ENCODE assay signal across 13 mouse cellular contexts in genomic region chr4:107457602-107458001, GRCm38 (mm10). TPM values are rescaled to one million over a fixed set of nuclear protein-coding genes. Genes with fewer than 3 reads are reported as not detected.
DNase-seq lines count a peak whose midpoint lies in the region; ATAC-seq and TF ChIP-seq lines count a peak whose summit lies in the region.
"Had no signal": no experiment of that assay in that cellular context is flagged by ENCODE, and none has a peak within 500 bp of the region (broad histone marks: within the 10 kb centered on the region; RNA-seq: fewer than 3 reads in every experiment).

No protein-coding gene starts in this region.

- WGBS in midbrain, embryonic 10.5 days, result 65% methylated on average over 12 of the region's 12 CpGs
- WGBS in midbrain, embryonic 11.5 days, result 70% methylated on average over 12 of the region's 12 CpGs
- 35% methylated on average over 12 of the region's 12 CpGs for WGBS in embryonic facial prominence, embryonic 10.5 days
- WGBS in limb, embryonic 14.5 days, result 10% methylated on average over 12 of the region's 12 CpGs
- WGBS in forebrain, postnatal 0 days, result 66% methylated on average over 12 of the region's 12 CpGs

- peak; percentile 39 for DNase-seq in midbrain, embryonic 10.5 days (ENCODE audit: low spot score)
- DNase-seq in midbrain, embryonic 11.5 days (ENCODE audit: low spot score, missing footprints), result no peak
- DNase-seq in embryonic facial prominence, embryonic 10.5 days (ENCODE audit: low spot score), result peak; percentile 84
- DNase-seq in limb, embryonic 14.5 days (ENCODE audit: low spot score), result peak; percentile 53
- DNase-seq in yolk sac, embryonic 10.5 days (ENCODE audit: low spot score), result peak; percentile 33
- DNase-seq in forebrain, postnatal 0 days, result no peak
- no peak for DNase-seq in heart, postnatal 14 days
- DNase-seq: cerebellum, adult 18-20 months; gastrocnemius, postnatal 25 days; lung, adult 2 months had no signal

- ATAC-seq in midbrain, embryonic 11.5 days (ENCODE audit: low FRiP score), result no peak
- peak; percentile 58 for ATAC-seq in limb, embryonic 14.5 days (ENCODE audit: low FRiP score, low read depth)
- ATAC-seq in forebrain, postnatal 0 days, result no peak
- ATAC-seq: Patski had no signal

- H3K27ac ChIP-seq in midbrain, embryonic 10.5 days (replicated peaks), result peak overlapping the region; percentile 29; the same call in 1 of the 2 replicates
- H3K27ac ChIP-seq in midbrain, embryonic 11.5 days (ENCODE audit: low read depth, low read length), result no peak overlapping the region
- peak overlapping the region; percentile 77 for H3K27ac ChIP-seq in embryonic facial prominence, embryonic 10.5 days (replicated peaks)
- no peak overlapping the region for H3K27ac ChIP-seq in limb, embryonic 14.5 days (replicated peaks; ENCODE audit: low read depth, low read length)
- H3K27ac ChIP-seq in forebrain, postnatal 0 days (ENCODE audit: low read depth, low read length), result no peak overlapping the region
- H3K27ac ChIP-seq: stomach, embryonic 15.5 days had no signal

- peaks cover 4% of the 10 kb centered on the region; the same call in 1 of the 2 replicates for H3K27me3 ChIP-seq in midbrain, embryonic 10.5 days (ENCODE audit: low read depth, poor library complexity, severe bottlenecking)
- H3K27me3 ChIP-seq in midbrain, embryonic 11.5 days (ENCODE audit: control insufficient read depth, insufficient read depth, low read length), result no peaks in the 10 kb centered on the region
- H3K27me3 ChIP-seq in embryonic facial prominence, embryonic 10.5 days (replicated peaks; ENCODE audit: low read depth, poor library complexity, severe bottlenecking), result peaks cover 35% of the 10 kb centered on the region
- no peaks in the 10 kb centered on the region for H3K27me3 ChIP-seq in limb, embryonic 14.5 days (ENCODE audit: control insufficient read depth, insufficient read depth, low read length)
- no peaks in the 10 kb centered on the region for H3K27me3 ChIP-seq in forebrain, postnatal 0 days (ENCODE audit: insufficient read depth, low read length)
- H3K27me3 ChIP-seq: Patski; stomach, embryonic 15.5 days had no signal

- intact Hi-C loops in heart, postnatal 14 days (cut with DNase I), result no loop called here

- no peak for TF ChIP-seq POLR2A in limb, embryonic 14.5 days (IDR thresholded peaks at IDR 0.05; ENCODE audit: borderline replicate concordance, extremely low read depth, insufficient read depth, insufficient read length)

- TF ChIP-seq CTCF in forebrain, postnatal 0 days (IDR thresholded peaks at IDR 0.05; ENCODE audit: low read depth), result no peak

- no peak overlapping the region for H3K9ac ChIP-seq in midbrain, embryonic 11.5 days (ENCODE audit: low read length)
- H3K9ac ChIP-seq in limb, embryonic 14.5 days (ENCODE audit: low read depth, low read length, severe bottlenecking), result peak overlapping the region; percentile 21; the same call in 1 of the 2 replicates
- H3K9ac ChIP-seq in forebrain, postnatal 0 days, result no peak overlapping the region
- H3K9ac ChIP-seq: stomach, embryonic 15.5 days had no signal

- H3K9me3 ChIP-seq in midbrain, embryonic 10.5 days (replicated peaks), result no peaks in the 10 kb centered on the region
- no peaks in the 10 kb centered on the region for H3K9me3 ChIP-seq in midbrain, embryonic 11.5 days (ENCODE audit: control insufficient read depth, low read length)
- H3K9me3 ChIP-seq in embryonic facial prominence, embryonic 10.5 days, result no peaks in the 10 kb centered on the region
- no peaks in the 10 kb centered on the region for H3K9me3 ChIP-seq in limb, embryonic 14.5 days (ENCODE audit: control insufficient read depth, low read length)
- H3K9me3 ChIP-seq in forebrain, postnatal 0 days (ENCODE audit: low read length), result no peaks in the 10 kb centered on the region
- H3K9me3 ChIP-seq: stomach, embryonic 15.5 days had no signal

- H3K4me3 ChIP-seq in midbrain, embryonic 10.5 days, result no peak overlapping the region
- no peak overlapping the region for H3K4me3 ChIP-seq in midbrain, embryonic 11.5 days (ENCODE audit: low read depth, low read length)
- peak overlapping the region; percentile 36 for H3K4me3 ChIP-seq in embryonic facial prominence, embryonic 10.5 days
- peak overlapping the region; percentile 14 for H3K4me3 ChIP-seq in limb, embryonic 14.5 days (replicated peaks; ENCODE audit: low read length)
- H3K4me3 ChIP-seq in forebrain, postnatal 0 days (ENCODE audit: low read depth, low read length), result no peak overlapping the region
- H3K4me3 ChIP-seq: stomach, embryonic 15.5 days had no signal

- H3K4me2 ChIP-seq in midbrain, embryonic 11.5 days, result no peak overlapping the region
- peak overlapping the region; percentile 45 for H3K4me2 ChIP-seq in limb, embryonic 14.5 days (replicated peaks; ENCODE audit: low read depth, low read length, severe bottlenecking)
- H3K4me2 ChIP-seq in forebrain, postnatal 0 days (ENCODE audit: low read depth), result no peak overlapping the region
- H3K4me2 ChIP-seq: stomach, embryonic 15.5 days had no signal

- H3K4me1 ChIP-seq in midbrain, embryonic 10.5 days, result peaks cover 29% of the 10 kb centered on the region
- peaks cover 3% of the 10 kb centered on the region; the same call in 1 of the 2 replicates for H3K4me1 ChIP-seq in midbrain, embryonic 11.5 days (ENCODE audit: control insufficient read depth, insufficient read depth, low read length)
- H3K4me1 ChIP-seq in embryonic facial prominence, embryonic 10.5 days, result peaks cover 72% of the 10 kb centered on the region
- H3K4me1 ChIP-seq in limb, embryonic 14.5 days (ENCODE audit: control insufficient read depth, insufficient read depth, low read length), result peaks cover 22% of the 10 kb centered on the region
- no peaks in the 10 kb centered on the region for H3K4me1 ChIP-seq in forebrain, postnatal 0 days (ENCODE audit: insufficient read depth)

- no peaks in the 10 kb centered on the region for H3K36me3 ChIP-seq in midbrain, embryonic 10.5 days
- no peaks in the 10 kb centered on the region for H3K36me3 ChIP-seq in midbrain, embryonic 11.5 days (ENCODE audit: control insufficient read depth, insufficient read depth, low read length)
- no peaks in the 10 kb centered on the region for H3K36me3 ChIP-seq in embryonic facial prominence, embryonic 10.5 days (replicated peaks)
- H3K36me3 ChIP-seq in limb, embryonic 14.5 days (ENCODE audit: control insufficient read depth, insufficient read depth, low read length), result no peaks in the 10 kb centered on the region
- no peaks in the 10 kb centered on the region for H3K36me3 ChIP-seq in forebrain, postnatal 0 days (ENCODE audit: insufficient read depth)
- H3K36me3 ChIP-seq: stomach, embryonic 15.5 days had no signal

RNA-seq across cellular contexts. Expression of gene Glis1, which starts 23.2 kb away (rescaled TPM):
- polyA plus RNA-seq in midbrain, embryonic 10.5 days (2016; fragmentation: Nextera tagmentation; extraction: Ambion mirVana), result 2.1 and 2.2 TPM in 2 replicates
- polyA plus RNA-seq in midbrain, embryonic 11.5 days (2014; fragmentation: Nextera tagmentation; extraction: Ambion mirVana), result 0.55 and 0.97 TPM in 2 replicates
- polyA plus RNA-seq in embryonic facial prominence, embryonic 10.5 days (2016; fragmentation: Nextera tagmentation; extraction: Ambion mirVana), result 3.7 and 7.3 TPM in 2 replicates
- polyA plus RNA-seq in limb, embryonic 14.5 days (2012; rRNA removed), result 9.0 and 14.0 TPM in 2 replicates
- 10.0 and 10.7 TPM in 2 replicates for polyA plus RNA-seq in limb, embryonic 14.5 days (2014; fragmentation: Nextera tagmentation; extraction: Ambion mirVana)
- total RNA-seq in forebrain, postnatal 0 days (2014; rRNA removed), result 0.43 and 1.6 TPM in 2 replicates
- 0.49 and 1.6 TPM in 2 replicates for polyA plus RNA-seq in forebrain, postnatal 0 days (2015; fragmentation: Nextera tagmentation; extraction: Ambion mirVana)
- under 1 TPM; 0.17 to 0.31 TPM for total RNA-seq in heart, postnatal 14 days (2021)
- total RNA-seq: gastrocnemius, postnatal 25 days; neutrophil, adult 5-6 weeks had no signal

Comparison
In these comparisons a context has a peak if more than half of its experiments do, and no peak if none do; other contexts are left out.
1. DNase-seq: peak in midbrain, embryonic 10.5 days (single experiment), embryonic facial prominence, embryonic 10.5 days (single experiment), limb, embryonic 14.5 days (single experiment) and yolk sac, embryonic 10.5 days (single experiment); none in midbrain, embryonic 11.5 days (single experiment), forebrain, postnatal 0 days (single experiment) and heart, postnatal 14 days (0 of 2).
2. H3K27ac ChIP-seq: peak in midbrain, embryonic 10.5 days (single experiment) and embryonic facial prominence, embryonic 10.5 days (single experiment); none in midbrain, embryonic 11.5 days (single experiment), limb, embryonic 14.5 days (single experiment) and forebrain, postnatal 0 days (single experiment).
3. H3K4me3 ChIP-seq: peak in embryonic facial prominence, embryonic 10.5 days (single experiment) and limb, embryonic 14.5 days (single experiment); none in midbrain, embryonic 10.5 days (single experiment), midbrain, embryonic 11.5 days (single experiment) and forebrain, postnatal 0 days (single experiment).